Mouse (Mus musculus) limb, embryonic 12.5 days (tissue): Measurements from ENCODE around the gene Rab14. TPM values are rescaled to one million over a fixed set of nuclear protein-coding genes. Genes with fewer than 3 reads are reported as not detected.

ENCODE experiments used
- ATAC-seq: fragments of 200-750 bp; cut with Nextera tagmentation; 2 replicates; pipeline ENCODE4 v1.8.0; 2017; ENCODE audit warnings: low read depth, moderate TSS enrichment; ENCODE audit not compliant: insufficient number of reproducible peaks, insufficient read depth, low FRiP score, low TSS enrichment
- H3K27ac ChIP-seq: fragments of 300-500 bp; sonication (generic); 2 replicates; pipeline ENCODE4 v1.5.1; 2016; ENCODE audit warnings: mild to moderate bottlenecking, moderate library complexity
- H3K27me3 ChIP-seq: fragments of 300-500 bp; sonication (generic); 2 replicates; pipeline ENCODE4 v1.6.1; 2016; ENCODE audit warnings: mild to moderate bottlenecking, moderate library complexity
- H3K36me3 ChIP-seq: fragments of 300-500 bp; sonication (generic); 2 replicates; pipeline ENCODE4 v1.6.1; 2016; ENCODE audit warnings: mild to moderate bottlenecking, moderate library complexity
- H3K4me1 ChIP-seq: fragments of 300-500 bp; sonication (generic); replicated peaks from 2 replicates; pipeline ENCODE4 v1.6.1; 2016
- H3K4me2 ChIP-seq: fragments of 300-500 bp; sonication (generic); 2 replicates; pipeline ENCODE4 v1.6.1; 2016; ENCODE audit warnings: mild to moderate bottlenecking, moderate library complexity
- H3K4me3 ChIP-seq: fragments of 300-500 bp; sonication (generic); replicated peaks from 2 replicates; pipeline ENCODE4 v1.5.1; 2016; ENCODE audit warnings: mild to moderate bottlenecking
- H3K9ac ChIP-seq: fragments of 300-500 bp; sonication (generic); replicated peaks from 2 replicates; pipeline ENCODE4 v1.6.1; 2016; ENCODE audit warnings: mild to moderate bottlenecking, moderate library complexity
- H3K9me3 ChIP-seq: fragments of 300-500 bp; sonication (generic); 2 replicates; pipeline ENCODE4 v1.6.1; 2016; ENCODE audit warnings: mild to moderate bottlenecking, moderate library complexity
- WGBS: fragments of 180-500 bp; shearing (Covaris S2); methylation state at CpG from one replicate; pipeline ENCODE4 v1.1.7; 2016; 5-methylcytosine and 5-hydroxymethylcytosine counted together
- polyA plus RNA-seq: library from polyadenylated mRNA; unstranded; fragments of >200 nt; fragmentation: Nextera tagmentation; extraction: Ambion mirVana; gene quantifications from 2 replicates; pipeline ENCODE4 v1.2.1, GENCODE M21; 2016

Gene Rab14
- polyA plus RNA-seq, 1 experiment from 2014 or later, result 291 TPM

- Histone ChIP-seq H3K4me1 (peaks cover 17% of the 10 kb centered on the region), H3K9me3 (no peaks in the 10 kb centered on the region), H3K27ac (peak overlapping the region; percentile 99), H3K27me3 (no peaks in the 10 kb centered on the region), H3K4me2 (peak overlapping the region; percentile 87), H3K36me3 (0 out of 2 replicates have a peak, but pooled peaks cover 4% of the 10 kb centered on the region), H3K9ac (peak overlapping the region; percentile 99), H3K4me3 (peak overlapping the region; percentile 86)
- under 1% methylated on average over 64 of the region's 90 CpGs for WGBS
- ATAC-seq, result peak; percentile 82
Measured at GRCm38 (mm10) chr2:35199971-35200897, 686 bp downstream of the Rab14 start.

- peak overlapping the region; percentile 99 for H3K9ac ChIP-seq
- peak overlapping the region; percentile 87 for H3K4me2 ChIP-seq
- 17% methylated on average over 5 of the region's 5 CpGs for WGBS
- peaks cover 17% of the 10 kb centered on the region for H3K4me1 ChIP-seq
- H3K36me3 ChIP-seq, result 0 out of 2 replicates have a peak, but pooled peaks cover 8% of the 10 kb centered on the region
- H3K9me3 ChIP-seq, result no peaks in the 10 kb centered on the region
- no peak overlapping the region for H3K27ac ChIP-seq
- H3K4me3 ChIP-seq, result peak overlapping the region; percentile 86
- H3K27me3 ChIP-seq, result no peaks in the 10 kb centered on the region
- ATAC-seq, result no peak
Measured at GRCm38 (mm10) chr2:35199541-35199940, 1.4 kb downstream of the Rab14 start.

GRCm38 (mm10) chr2:35195626-35196544, 5.0 kb downstream of the Rab14 start:
- peaks cover 17% of the 10 kb centered on the region for H3K4me1 ChIP-seq
- WGBS, result 87% methylated on average over 6 of the region's 6 CpGs
- no peak overlapping the region for H3K27ac ChIP-seq
- H3K9ac ChIP-seq, result no peak overlapping the region
- ATAC-seq, result no peak
- H3K27me3 ChIP-seq, result no peaks in the 10 kb centered on the region
- no peak overlapping the region for H3K4me2 ChIP-seq
- peaks cover 18% of the 10 kb centered on the region; the same call in 1 of the 2 replicates for H3K36me3 ChIP-seq
- H3K9me3 ChIP-seq, result no peaks in the 10 kb centered on the region
- no peak overlapping the region for H3K4me3 ChIP-seq

GRCm38 (mm10) chr2:35193976-35194375, 6.9 kb downstream of the Rab14 start:
- ATAC-seq, result no peak
- 75% methylated on average over 1 of the region's 1 CpGs for WGBS
- Histone ChIP-seq H3K27ac (no peak overlapping the region), H3K9me3 (no peaks in the 10 kb centered on the region), H3K27me3 (no peaks in the 10 kb centered on the region), H3K4me1 (peaks cover 8% of the 10 kb centered on the region), H3K9ac (no peak overlapping the region), H3K36me3 (peaks cover 36% of the 10 kb centered on the region), H3K4me2 (no peak overlapping the region), H3K4me3 (no peak overlapping the region)

GRCm38 (mm10) chr2:35188929-35189328, 12.0 kb downstream of the Rab14 start:
- Histone ChIP-seq H3K36me3 (peaks cover 62% of the 10 kb centered on the region), H3K9ac (no peak overlapping the region), H3K4me2 (no peak overlapping the region), H3K27me3 (no peaks in the 10 kb centered on the region), H3K4me1 (no peaks in the 10 kb centered on the region), H3K27ac (no peak overlapping the region), H3K9me3 (no peaks in the 10 kb centered on the region), H3K4me3 (no peak overlapping the region)
- ATAC-seq, result no peak
- 89% methylated on average over 5 of the region's 5 CpGs for WGBS

GRCm38 (mm10) chr2:35183115-35183673, 17.7 kb downstream of the Rab14 start:
- Histone ChIP-seq H3K27me3 (no peaks in the 10 kb centered on the region), H3K4me1 (no peaks in the 10 kb centered on the region), H3K4me2 (no peak overlapping the region), H3K4me3 (no peak overlapping the region), H3K9ac (no peak overlapping the region), H3K36me3 (peaks cover 81% of the 10 kb centered on the region), H3K27ac (no peak overlapping the region), H3K9me3 (no peaks in the 10 kb centered on the region)
- WGBS, result 86% methylated on average over 6 of the region's 6 CpGs
- ATAC-seq, result no peak

GRCm38 (mm10) chr2:35178153-35178552, 22.8 kb downstream of the Rab14 start:
- WGBS, result 85% methylated on average over 3 of the region's 3 CpGs
- Histone ChIP-seq H3K27ac (no peak overlapping the region), H3K27me3 (no peaks in the 10 kb centered on the region), H3K9ac (no peak overlapping the region), H3K36me3 (peaks cover 96% of the 10 kb centered on the region), H3K4me2 (no peak overlapping the region), H3K4me1 (0 out of 2 replicates have a peak, but pooled peaks cover 4% of the 10 kb centered on the region), H3K4me3 (no peak overlapping the region), H3K9me3 (no peaks in the 10 kb centered on the region)
- no peak for ATAC-seq

- H3K36me3 ChIP-seq, result peaks cover 97% of the 10 kb centered on the region
- WGBS, result 89% methylated on average over 12 of the region's 12 CpGs
Measured at GRCm38 (mm10) chr2:35175281-35176065, 25.4 kb downstream of the Rab14 start.

GRCm38 (mm10) chr2:35174100-35174499, 26.8 kb downstream of the Rab14 start:
- Histone ChIP-seq H3K9ac (no peak overlapping the region), H3K36me3 (peaks cover 97% of the 10 kb centered on the region)
- 31% methylated on average over 5 of the region's 5 CpGs for WGBS

More at GRCm38 (mm10) chr2:35175281-35176065, 25.4 kb downstream of the Rab14 start:
- H3K27me3 ChIP-seq, result no peaks in the 10 kb centered on the region
- H3K4me3 ChIP-seq, result no peak overlapping the region
- no peak overlapping the region for H3K27ac ChIP-seq
- 0 out of 2 replicates have a peak, but pooled peaks cover 4% of the 10 kb centered on the region for H3K4me1 ChIP-seq
- ATAC-seq, result no peak
- H3K9me3 ChIP-seq, result no peaks in the 10 kb centered on the region
- no peak overlapping the region for H3K9ac ChIP-seq
- no peak overlapping the region for H3K4me2 ChIP-seq

GRCm38 (mm10) chr2:35173666-35174065, 27.3 kb downstream of the Rab14 start:
- Histone ChIP-seq H3K27me3 (no peaks in the 10 kb centered on the region), H3K4me3 (no peak overlapping the region), H3K4me2 (no peak overlapping the region), H3K9ac (no peak overlapping the region), H3K36me3 (peaks cover 96% of the 10 kb centered on the region), H3K9me3 (no peaks in the 10 kb centered on the region), H3K4me1 (0 out of 2 replicates have a peak, but pooled peaks cover 4% of the 10 kb centered on the region), H3K27ac (no peak overlapping the region)
- ATAC-seq, result 0 out of 2 replicates have a peak, but pooled peaks have one; percentile 56
- 93% methylated on average over 5 of the region's 5 CpGs for WGBS

More at GRCm38 (mm10) chr2:35174100-35174499, 26.8 kb downstream of the Rab14 start:
- Histone ChIP-seq H3K4me3 (no peak overlapping the region), H3K4me2 (no peak overlapping the region), H3K9me3 (no peaks in the 10 kb centered on the region), H3K27me3 (no peaks in the 10 kb centered on the region), H3K27ac (peak overlapping the region; percentile 45; the same call in 1 of the 2 replicates), H3K4me1 (0 out of 2 replicates have a peak, but pooled peaks cover 4% of the 10 kb centered on the region)
- peak; percentile 37; the same call in 1 of the 2 replicates for ATAC-seq
